Mouse (Mus musculus): ENCODE data around the gene Tomm40.

- no peak for TF ChIP-seq CTCF (IDR thresholded peaks at IDR 0.05; ENCODE audit: low read depth, low read length)
- no peak for TF ChIP-seq POLR2A (IDR thresholded peaks at IDR 0.05; ENCODE audit: borderline replicate concordance, low read depth, low read length)
Observed at GRCm38 (mm10) chr7:19704475-19704874, 10.8 kb downstream of the Tomm40 start.

Data from bone marrow macrophage, adult 2 months (primary cell).